Mouse (Mus musculus): ENCODE data around the gene Pnldc1.

Pnldc1 gene

GRCm38 (mm10) chr17:12853821-12854220 lies 56.2 kb downstream of the Pnldc1 start:
- no peak for DNase-seq

DNA sequence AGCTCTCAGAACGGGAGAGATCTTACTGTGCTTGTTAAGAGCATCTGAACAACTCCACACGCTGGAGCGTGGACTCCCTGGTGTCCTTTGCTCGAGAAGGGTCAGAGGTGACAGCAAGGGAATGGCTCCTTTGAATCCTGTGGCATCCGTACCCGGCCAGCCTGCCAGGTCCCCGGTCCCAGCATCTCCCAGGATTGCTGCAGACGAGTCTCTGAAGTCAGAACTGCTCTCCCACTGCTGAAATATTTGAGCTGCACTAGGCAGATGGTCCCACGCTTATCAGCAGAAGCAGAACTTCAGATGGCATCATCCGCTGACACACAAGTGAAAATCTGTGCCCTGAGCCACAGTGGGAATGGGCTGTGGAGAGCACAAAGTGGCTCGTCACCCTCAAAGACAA lies 58.3 kb downstream of the Pnldc1 start:
- DNase-seq = no peak

- no peak for DNase-seq
Measured at GRCm38 (mm10) chr17:12849778-12850382, 60.1 kb downstream of the Pnldc1 start.

DNA sequence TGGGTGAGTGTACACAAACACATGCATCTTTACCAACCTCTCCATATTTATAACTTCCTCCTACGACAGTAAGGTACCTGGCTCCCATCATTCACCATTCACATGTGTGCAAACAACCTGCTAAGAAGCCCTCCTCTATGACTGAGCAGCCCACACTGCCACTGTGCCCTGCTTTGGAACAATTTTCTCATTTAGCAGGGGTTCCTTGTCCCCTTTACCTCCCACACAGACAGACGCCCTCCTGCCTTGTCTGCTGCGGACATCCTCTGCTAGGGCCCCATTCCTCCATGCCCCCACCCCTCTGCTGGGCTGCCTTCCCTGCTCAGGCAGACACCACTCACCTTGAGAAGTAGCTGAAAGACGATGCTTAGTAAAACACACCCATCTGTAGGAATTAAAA lies 62.3 kb downstream of the Pnldc1 start:
- no peak for DNase-seq

DNA sequence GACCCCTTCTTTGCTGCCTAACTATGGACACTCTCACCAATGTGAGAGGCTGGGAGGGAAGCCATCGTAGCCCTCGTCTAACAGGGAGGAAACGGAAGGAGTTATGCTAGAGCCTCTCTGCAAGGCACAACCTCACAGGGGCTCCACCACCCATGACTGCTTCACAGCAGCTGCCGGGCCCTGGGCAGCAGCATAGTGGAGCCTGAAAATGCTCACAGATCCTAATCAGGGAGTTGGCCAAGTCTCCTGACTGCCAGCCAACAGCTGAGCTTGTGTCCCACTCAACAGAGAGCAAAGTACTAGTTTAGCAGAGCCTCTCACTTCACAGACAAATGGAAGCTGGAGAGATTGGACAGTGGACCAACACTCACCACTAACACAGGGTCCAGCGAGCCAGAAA lies 63.6 kb downstream of the Pnldc1 start:
- no peak for DNase-seq

- DNase-seq = no peak
Measured at GRCm38 (mm10) chr17:12845862-12846261, 64.2 kb downstream of the Pnldc1 start.

- no peak for DNase-seq
Measured at GRCm38 (mm10) chr17:12844540-12844939, 65.5 kb downstream of the Pnldc1 start.

DNA sequence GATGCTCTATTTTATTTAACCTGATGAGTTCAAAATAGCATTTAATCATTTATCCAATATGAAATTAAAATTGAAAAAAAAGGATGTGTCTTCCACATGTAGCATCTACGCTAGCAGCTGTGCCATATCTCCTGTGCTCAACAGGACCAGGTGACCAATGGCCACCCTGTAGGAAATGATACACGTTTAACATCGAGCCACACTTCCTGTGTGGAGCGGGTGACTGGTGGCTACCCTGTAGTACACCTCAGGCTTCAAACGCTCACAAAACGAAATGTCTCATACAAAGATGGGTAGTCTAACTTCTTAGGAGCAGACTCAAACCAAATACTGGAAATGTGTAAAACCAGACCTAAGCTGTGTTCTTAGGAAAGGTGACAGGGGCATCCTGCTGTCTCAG lies 66.2 kb downstream of the Pnldc1 start:
- DNase-seq = no peak

DNA sequence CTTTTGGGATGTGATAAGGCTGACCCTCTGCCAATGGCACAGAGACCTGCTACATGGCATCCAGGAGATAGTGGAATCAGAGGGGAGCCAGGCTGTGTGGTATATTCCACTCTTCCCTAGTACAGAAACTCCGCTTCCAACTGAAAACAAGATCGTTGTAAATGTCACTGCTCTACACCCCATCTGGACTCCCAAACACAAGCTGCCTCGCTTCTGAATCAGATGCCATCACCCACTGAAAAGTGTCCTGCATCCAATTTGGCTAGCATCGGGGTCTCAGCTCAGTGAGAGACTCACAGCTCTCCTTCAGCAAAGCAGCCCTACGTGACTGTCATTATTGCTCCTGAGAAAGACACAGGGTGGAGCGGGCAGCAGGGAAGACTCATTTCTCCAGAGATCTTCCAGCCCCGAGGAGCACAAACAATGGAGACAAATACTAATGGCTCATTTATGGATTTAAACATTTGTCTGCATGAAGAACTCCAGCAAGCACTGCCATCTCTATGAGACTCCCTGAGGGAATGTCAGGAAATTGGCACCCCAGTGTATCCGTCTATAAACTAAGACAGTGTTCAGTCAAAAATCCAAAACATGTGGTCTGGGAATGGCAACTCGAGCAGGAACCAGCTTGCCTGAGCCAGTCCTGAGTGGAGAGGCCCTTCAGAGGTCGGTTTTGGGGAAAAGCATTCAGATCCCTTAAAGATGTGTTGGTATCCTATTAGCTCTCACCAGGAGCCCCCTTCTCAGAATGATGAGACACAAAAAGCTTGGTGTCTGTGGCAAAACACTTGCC lies 70.4 kb downstream of the Pnldc1 start:
- no peak for DNase-seq
